Mouse (Mus musculus) thymus, adult 2 months (tissue): Measurements from ENCODE around the gene Spryd4. TPM values are rescaled to one million over a fixed set of nuclear protein-coding genes. Genes with fewer than 3 reads are reported as not detected.
A peak's percentile ranks its signal among the peaks of the same experiment; 100 is the strongest.
"Not testable (repeated sequence)": the region's sequence is repeated elsewhere in the genome, so short reads cannot be mapped to it uniquely, and the experiment has no call there.

Source experiments
- DNase-seq: peaks from one replicate; pipeline ENCODE4 v3.0.0; 2021
- H3K27ac ChIP-seq: fragments of 200-500 bp; 2 replicates; pipeline ENCODE4 v1.5.1; 2012; ENCODE audit warnings: low read length, control low read depth; ENCODE audit not compliant: control insufficient read depth, insufficient read depth
- H3K27me3 ChIP-seq: fragments of 200-500 bp; 2 replicates; pipeline ENCODE4 v1.6.1; 2012; ENCODE audit warnings: mild to moderate bottlenecking, low read length, moderate library complexity, mixed read lengths; ENCODE audit not compliant: control insufficient read depth, insufficient read depth
- H3K36me3 ChIP-seq: fragments of 200-500 bp; 2 replicates; pipeline ENCODE4 v1.6.1; 2012; ENCODE audit warnings: mild to moderate bottlenecking, low read length, moderate library complexity; ENCODE audit not compliant: control insufficient read depth, insufficient read depth
- H3K4me1 ChIP-seq: fragments of 200-500 bp; replicated peaks from 2 replicates; pipeline ENCODE4 v1.6.1; 2012; ENCODE audit warnings: low read length; ENCODE audit not compliant: control insufficient read depth, insufficient read depth
- H3K4me3 ChIP-seq: fragments of 200-500 bp; 2 replicates; pipeline ENCODE4 v1.5.1; 2012; ENCODE audit warnings: mild to moderate bottlenecking, low read length, control low read depth, moderate library complexity; ENCODE audit not compliant: control insufficient read depth, insufficient read depth
- CTCF ChIP-seq: fragments of 200-500 bp; IDR thresholded peaks from 2 replicates; pipeline ENCODE4 v1.5.1; 2012; ENCODE audit warnings: mild to moderate bottlenecking, control low read depth, low read length, moderate library complexity, borderline replicate concordance; ENCODE audit not compliant: control insufficient read depth, poor library complexity, insufficient read depth; ENCODE audit errors: extremely low read depth
- POLR2A ChIP-seq: fragments of 200-500 bp; IDR thresholded peaks from 2 replicates; pipeline ENCODE4 v1.6.1; 2012; ENCODE audit warnings: mild to moderate bottlenecking, low read length, control low read depth, moderate library complexity; ENCODE audit not compliant: control insufficient read depth, poor library complexity, insufficient read depth; ENCODE audit errors: extremely low read depth
- WGBS: fragments of 180-500 bp; shearing (Covaris S2); methylation state at CpG from one replicate; pipeline ENCODE4 v1.1.7; 2018; 5-methylcytosine and 5-hydroxymethylcytosine counted together
- polyA plus RNA-seq: library from polyadenylated mRNA; depleted of rRNA; stranded (reverse); fragments of >200 nt; gene quantifications from 2 replicates; pipeline ENCODE4 v1.2.3, GENCODE M21; 2012; rRNA removed

The Spryd4 gene
- polyA plus RNA-seq, 1 experiment: 10.9 TPM

DNA sequence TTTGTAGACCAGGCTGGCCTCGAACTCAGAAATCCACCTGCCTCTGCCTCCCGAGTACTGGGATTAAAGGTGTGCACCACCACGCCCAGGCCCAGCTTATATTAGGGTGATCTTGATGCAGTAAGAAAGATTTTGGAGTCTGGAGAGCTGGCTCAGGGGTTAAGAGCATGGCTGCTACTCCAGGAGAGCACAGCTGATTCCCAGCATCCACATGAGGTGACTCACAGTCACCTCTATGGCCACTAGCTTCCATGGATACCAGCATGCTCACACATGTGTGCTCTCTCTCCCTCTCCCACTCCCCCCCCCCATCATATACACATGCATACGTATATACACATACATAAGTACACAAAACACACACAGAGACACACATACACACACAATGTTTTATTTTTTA, 34.3 kb downstream of the Spryd4 start:
- H3K4me1 ChIP-seq: peaks cover 6% of the 10 kb centered on the region
- DNase-seq: no peak
- no peaks in the 10 kb centered on the region for H3K27me3 ChIP-seq
- H3K4me3 ChIP-seq: no peak overlapping the region
- WGBS: 95% methylated on average over 4 of the region's 4 CpGs
- no peak overlapping the region for H3K27ac ChIP-seq
- TF ChIP-seq POLR2A (no peak), CTCF (no peak)
- H3K36me3 ChIP-seq: no peaks in the 10 kb centered on the region

DNA sequence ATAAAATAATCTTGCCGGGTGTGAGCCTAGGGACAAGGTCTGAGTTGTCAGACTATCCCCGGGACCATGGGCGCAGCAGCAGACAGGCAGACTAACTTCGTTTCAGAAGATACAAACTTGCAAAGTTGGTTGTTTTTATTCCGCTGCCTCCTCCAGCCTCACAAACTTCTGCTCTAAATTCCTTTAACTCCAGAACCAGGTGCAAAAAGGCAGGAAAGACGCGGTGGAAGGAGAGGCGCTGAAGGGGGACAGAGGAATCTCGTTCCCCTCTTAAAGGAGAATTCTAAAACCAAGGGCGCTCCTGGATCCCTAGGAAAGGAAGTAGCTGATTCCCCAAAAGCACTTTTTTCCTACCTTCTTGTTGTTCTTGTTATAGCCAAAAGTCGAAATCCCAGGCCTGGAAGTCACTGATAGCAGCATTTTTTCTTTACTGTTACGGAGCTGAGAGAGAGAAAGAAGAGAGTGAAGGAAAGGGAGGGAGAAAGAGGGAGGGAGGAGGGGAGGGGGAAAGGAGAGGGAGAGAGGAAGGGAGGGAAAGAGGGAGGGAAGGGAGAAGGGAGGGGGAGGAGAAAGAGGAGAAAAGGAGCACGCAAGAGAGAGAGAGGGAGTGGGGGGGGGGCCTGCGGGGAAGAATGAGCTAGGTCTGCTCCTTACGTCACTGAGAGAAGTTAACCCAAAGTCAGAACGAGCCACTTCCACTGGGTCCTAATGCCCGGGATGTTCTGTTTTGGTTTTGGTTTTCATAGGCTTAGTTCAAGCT, 35.4 kb downstream of the Spryd4 start:
- no peak for TF ChIP-seq POLR2A
- TF ChIP-seq CTCF: no peak
- no peaks in the 10 kb centered on the region for H3K27me3 ChIP-seq
- peak overlapping the region; percentile 12; the same call in 1 of the 2 replicates for H3K27ac ChIP-seq
- peaks cover 6% of the 10 kb centered on the region for H3K4me1 ChIP-seq
- H3K36me3 ChIP-seq: no peaks in the 10 kb centered on the region
- peak overlapping the region; percentile 87 for H3K4me3 ChIP-seq
- peak; percentile 70 for DNase-seq
- under 1% methylated on average over 17 of the region's 17 CpGs for WGBS

DNA sequence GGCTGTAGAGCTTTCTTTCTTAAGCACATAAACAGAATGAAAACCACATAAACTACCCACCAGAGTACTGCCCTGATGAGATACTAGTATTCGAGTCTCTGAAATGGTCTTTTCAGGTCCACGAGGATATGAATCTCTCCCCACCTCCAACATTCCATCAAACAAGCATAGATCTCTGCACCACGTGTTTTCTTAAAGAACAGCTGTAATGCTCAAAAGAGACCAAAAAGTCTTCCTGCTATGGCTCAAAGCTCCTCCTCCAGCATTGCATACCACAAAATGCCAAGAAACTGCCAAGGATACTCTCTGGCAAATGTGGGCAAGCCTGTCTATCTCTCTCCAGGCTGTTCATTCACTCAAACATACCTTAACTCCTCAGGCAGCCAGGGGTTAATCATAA, 36.3 kb downstream of the Spryd4 start:
- no peak overlapping the region for H3K4me3 ChIP-seq
- 7% methylated on average over 3 of the region's 3 CpGs for WGBS
- DNase-seq: no peak
- H3K36me3 ChIP-seq: no peaks in the 10 kb centered on the region
- no peaks in the 10 kb centered on the region for H3K27me3 ChIP-seq
- no peak for TF ChIP-seq POLR2A
- TF ChIP-seq CTCF: no peak
- H3K4me1 ChIP-seq: peaks cover 6% of the 10 kb centered on the region
- no peak overlapping the region for H3K27ac ChIP-seq

- not testable (repeated sequence) for H3K36me3 ChIP-seq, H3K27ac ChIP-seq, DNase-seq, H3K27me3 ChIP-seq, H3K4me3 ChIP-seq, H3K4me1 ChIP-seq
- WGBS: 94% methylated on average over 10 of the region's 10 CpGs
Measured at GRCm38 (mm10) chr10:128171348-128171747, 40.3 kb downstream of the Spryd4 start.

GRCm38 (mm10) chr10:128167091-128167490, 44.5 kb downstream of the Spryd4 start:
- TF ChIP-seq POLR2A (no peak), CTCF (no peak)
- WGBS: 63% methylated on average over 6 of the region's 6 CpGs
- Histone ChIP-seq H3K4me1 (0 out of 2 replicates have a peak, but pooled peaks cover 3% of the 10 kb centered on the region), H3K27ac (no peak overlapping the region), H3K27me3 (no peaks in the 10 kb centered on the region), H3K36me3 (no peaks in the 10 kb centered on the region), H3K4me3 (no peak overlapping the region)
- no peak for DNase-seq

- not testable (repeated sequence) for H3K4me3 ChIP-seq, H3K36me3 ChIP-seq, DNase-seq, H3K4me1 ChIP-seq, H3K27ac ChIP-seq, H3K27me3 ChIP-seq
- 97% methylated on average over 3 of the region's 3 CpGs for WGBS
Measured at GRCm38 (mm10) chr10:128165726-128166125, 45.9 kb downstream of the Spryd4 start.

Other genes with a start within 250 kb of the Spryd4 start
- 1.2 and 1.6 TPM in 2 replicates for gene Hsd17b6, start 204.2 kb downstream of the Spryd4 start, polyA plus RNA-seq
- 20.8 and 21.1 TPM in 2 replicates for gene Prim1, start 196.6 kb downstream of the Spryd4 start, polyA plus RNA-seq
- gene Naca, start 176.2 kb downstream of the Spryd4 start, polyA plus RNA-seq: 204 and 209 TPM in 2 replicates
- 55.7 and 99.1 TPM in 2 replicates for gene Ptges3, start 152.9 kb downstream of the Spryd4 start, polyA plus RNA-seq
- gene Atp5b, start 128.5 kb downstream of the Spryd4 start, polyA plus RNA-seq: 3,947 and 4,074 TPM in 2 replicates
- gene Baz2a, start 120.2 kb downstream of the Spryd4 start, polyA plus RNA-seq: 126 and 131 TPM in 2 replicates
- gene Rbms2, start 31.5 kb downstream of the Spryd4 start, polyA plus RNA-seq: 65.3 and 76.2 TPM in 2 replicates
- 1.2 and 6.6 TPM in 2 replicates for gene Gls2, start 17.4 kb downstream of the Spryd4 start, polyA plus RNA-seq
- 0.19 and 0.24 TPM in 2 replicates for gene Mip, start 14.0 kb upstream of the Spryd4 start, polyA plus RNA-seq
- 21.3 and 29.3 TPM in 2 replicates for gene Timeless, start 20.3 kb upstream of the Spryd4 start, polyA plus RNA-seq
- 0.39 and 0.96 TPM in 2 replicates for gene Apon, start 42.3 kb upstream of the Spryd4 start, polyA plus RNA-seq
- 0.38 and 4.1 TPM in 2 replicates for gene Apof, start 56.9 kb upstream of the Spryd4 start, polyA plus RNA-seq
- 54.9 and 62.0 TPM in 2 replicates for gene Stat2, start 58.8 kb upstream of the Spryd4 start, polyA plus RNA-seq
- 2.0 and 2.5 TPM in 2 replicates for gene Il23a, start 86.9 kb upstream of the Spryd4 start, polyA plus RNA-seq
- 67.5 and 68.4 TPM in 2 replicates for gene Pan2, start 91.5 kb upstream of the Spryd4 start, polyA plus RNA-seq
- gene Cnpy2, start 110.7 kb upstream of the Spryd4 start, polyA plus RNA-seq: 34.3 and 41.7 TPM in 2 replicates
- 215 and 225 TPM in 2 replicates for gene Cs, start 125.9 kb upstream of the Spryd4 start, polyA plus RNA-seq
- 62.9 and 71.7 TPM in 2 replicates for gene Coq10a, start 157.2 kb upstream of the Spryd4 start, polyA plus RNA-seq
- gene Ankrd52, start 165.3 kb upstream of the Spryd4 start, polyA plus RNA-seq: 71.0 and 87.0 TPM in 2 replicates
- 0.53 and 0.65 TPM in 2 replicates for gene Slc39a5, start 189.4 kb upstream of the Spryd4 start, polyA plus RNA-seq
- 18.0 and 20.8 TPM in 2 replicates for gene Nabp2, start 199.7 kb upstream of the Spryd4 start, polyA plus RNA-seq
- 37.8 and 40.4 TPM in 2 replicates for gene Rnf41, start 199.8 kb upstream of the Spryd4 start, polyA plus RNA-seq
- 176 and 211 TPM in 2 replicates for gene Smarcc2, start 247.4 kb upstream of the Spryd4 start, polyA plus RNA-seq